Mouse (Mus musculus) liver, embryonic 15.5 days (tissue): ENCODE data around the gene Ddias. TPM values are rescaled to one million over a fixed set of nuclear protein-coding genes. Genes with fewer than 3 reads are reported as not detected.
A peak's percentile ranks its signal among the peaks of the same experiment; 100 is the strongest.

Experiments used
- ATAC-seq: fragments of 200-750 bp; cut with Nextera tagmentation; 2 replicates; pipeline ENCODE4 v1.8.0; 2017; ENCODE audit warnings: moderate number of reproducible peaks, mild to moderate bottlenecking, moderate library complexity; ENCODE audit not compliant: insufficient read depth
- H3K27ac ChIP-seq: fragments of 300-500 bp; sonication (generic); replicated peaks from 2 replicates; pipeline ENCODE4 v1.5.1; 2015; ENCODE audit warnings: mild to moderate bottlenecking, inconsistent platforms
- H3K27me3 ChIP-seq: fragments of 300-500 bp; sonication (generic); 2 replicates; pipeline ENCODE4 v1.6.1; 2015; ENCODE audit warnings: mild to moderate bottlenecking, inconsistent platforms
- H3K36me3 ChIP-seq: fragments of 300-500 bp; sonication (generic); replicated peaks from 2 replicates; pipeline ENCODE4 v1.6.1; 2015; ENCODE audit warnings: moderate library complexity, mild to moderate bottlenecking, inconsistent platforms
- H3K4me1 ChIP-seq: fragments of 300-500 bp; sonication (generic); replicated peaks from 2 replicates; pipeline ENCODE4 v1.6.1; 2015; ENCODE audit warnings: inconsistent platforms
- H3K4me2 ChIP-seq: fragments of 300-500 bp; sonication (generic); 2 replicates; pipeline ENCODE4 v1.6.1; 2015; ENCODE audit warnings: moderate library complexity, mild to moderate bottlenecking, inconsistent platforms
- H3K4me3 ChIP-seq: fragments of 300-500 bp; sonication (generic); replicated peaks from 2 replicates; pipeline ENCODE4 v1.5.1; 2015; ENCODE audit warnings: mild to moderate bottlenecking, inconsistent platforms
- H3K9ac ChIP-seq: fragments of 300-500 bp; sonication (generic); 2 replicates; pipeline ENCODE4 v1.6.1; 2015; ENCODE audit warnings: moderate library complexity, mild to moderate bottlenecking, inconsistent platforms
- H3K9me3 ChIP-seq: fragments of 300-500 bp; sonication (generic); replicated peaks from 2 replicates; pipeline ENCODE4 v1.6.1; 2016; ENCODE audit warnings: inconsistent platforms
- WGBS: fragments of 180-500 bp; shearing (Covaris S2); methylation state at CpG from one replicate; pipeline ENCODE4 v1.1.7; 2015; ENCODE audit warnings: mixed read lengths; ENCODE audit not compliant: insufficient replicate concordance; 5-methylcytosine and 5-hydroxymethylcytosine counted together
- polyA plus RNA-seq: library from polyadenylated mRNA; unstranded; fragments of >200 nt; fragmentation: Nextera tagmentation; extraction: Ambion mirVana; gene quantifications from 2 replicates; pipeline ENCODE4 v1.2.1, GENCODE M21; 2015

The Ddias gene
- polyA plus RNA-seq, 1 experiment from 2014 or later = 9.5 TPM

- Histone ChIP-seq H3K4me1 (no peaks in the 10 kb centered on the region), H3K27ac (no peak overlapping the region), H3K9ac (no peak overlapping the region), H3K9me3 (no peaks in the 10 kb centered on the region), H3K27me3 (no peaks in the 10 kb centered on the region), H3K4me3 (no peak overlapping the region), H3K4me2 (no peak overlapping the region), H3K36me3 (no peaks in the 10 kb centered on the region)
- no peak for ATAC-seq
- WGBS = 64% methylated on average over 3 of the region's 3 CpGs
Observed at GRCm38 (mm10) chr7:92848246-92848645, 25.8 kb downstream of the Ddias start.

- ATAC-seq = no peak
- H3K9ac ChIP-seq = no peak overlapping the region
Observed at GRCm38 (mm10) chr7:92842254-92842653, 31.8 kb downstream of the Ddias start.

GRCm38 (mm10) chr7:92837907-92838306 is 36.1 kb downstream of the Ddias start:
- ATAC-seq = no peak
- H3K27me3 ChIP-seq = no peaks in the 10 kb centered on the region
- H3K36me3 ChIP-seq = no peaks in the 10 kb centered on the region
- H3K27ac ChIP-seq = no peak overlapping the region
- no peak overlapping the region for H3K4me3 ChIP-seq
- no peaks in the 10 kb centered on the region for H3K4me1 ChIP-seq
- no peak overlapping the region for H3K4me2 ChIP-seq
- no peaks in the 10 kb centered on the region for H3K9me3 ChIP-seq
- WGBS = 51% methylated on average over 3 of the region's 3 CpGs
- no peak overlapping the region for H3K9ac ChIP-seq

More at GRCm38 (mm10) chr7:92842254-92842653, 31.8 kb downstream of the Ddias start:
- no peaks in the 10 kb centered on the region for H3K4me1 ChIP-seq
- H3K27me3 ChIP-seq = no peaks in the 10 kb centered on the region
- H3K4me3 ChIP-seq = no peak overlapping the region
- H3K36me3 ChIP-seq = no peaks in the 10 kb centered on the region
- H3K27ac ChIP-seq = no peak overlapping the region
- no peaks in the 10 kb centered on the region for H3K9me3 ChIP-seq
- no peak overlapping the region for H3K4me2 ChIP-seq
- 49% methylated on average over 2 of the region's 2 CpGs for WGBS

GRCm38 (mm10) chr7:92837226-92837625 is 36.8 kb downstream of the Ddias start:
- Histone ChIP-seq H3K27ac (no peak overlapping the region), H3K9ac (no peak overlapping the region), H3K4me2 (no peak overlapping the region), H3K27me3 (no peaks in the 10 kb centered on the region), H3K4me3 (no peak overlapping the region), H3K36me3 (no peaks in the 10 kb centered on the region), H3K4me1 (no peaks in the 10 kb centered on the region), H3K9me3 (no peaks in the 10 kb centered on the region)
- 49% methylated on average over 11 of the region's 11 CpGs for WGBS
- no peak for ATAC-seq

- Histone ChIP-seq H3K4me3 (no peak overlapping the region), H3K27ac (no peak overlapping the region), H3K9me3 (no peaks in the 10 kb centered on the region), H3K9ac (no peak overlapping the region), H3K4me1 (no peaks in the 10 kb centered on the region), H3K27me3 (no peaks in the 10 kb centered on the region), H3K36me3 (no peaks in the 10 kb centered on the region), H3K4me2 (no peak overlapping the region)
- WGBS = 53% methylated on average over 3 of the region's 3 CpGs
- ATAC-seq = no peak
Observed at GRCm38 (mm10) chr7:92836447-92836846, 37.6 kb downstream of the Ddias start.

GRCm38 (mm10) chr7:92834391-92834790 is 39.7 kb downstream of the Ddias start:
- no peak for ATAC-seq
- Histone ChIP-seq H3K9ac (no peak overlapping the region), H3K36me3 (no peaks in the 10 kb centered on the region), H3K9me3 (no peaks in the 10 kb centered on the region), H3K4me2 (no peak overlapping the region), H3K4me3 (no peak overlapping the region), H3K27ac (no peak overlapping the region), H3K4me1 (no peaks in the 10 kb centered on the region), H3K27me3 (no peaks in the 10 kb centered on the region)
- 69% methylated on average over 2 of the region's 2 CpGs for WGBS

- Histone ChIP-seq H3K9ac (no peak overlapping the region), H3K27ac (no peak overlapping the region), H3K4me2 (no peak overlapping the region), H3K27me3 (no peaks in the 10 kb centered on the region), H3K36me3 (no peaks in the 10 kb centered on the region), H3K9me3 (no peaks in the 10 kb centered on the region), H3K4me1 (no peaks in the 10 kb centered on the region), H3K4me3 (no peak overlapping the region)
- WGBS = 49% methylated on average over 6 of the region's 6 CpGs
- no peak for ATAC-seq
Observed at GRCm38 (mm10) chr7:92832395-92832794, 41.7 kb downstream of the Ddias start.

GRCm38 (mm10) chr7:92827981-92828380 is 46.1 kb downstream of the Ddias start:
- no peaks in the 10 kb centered on the region for H3K36me3 ChIP-seq
- H3K9me3 ChIP-seq = no peaks in the 10 kb centered on the region
- H3K4me2 ChIP-seq = no peak overlapping the region
- H3K4me1 ChIP-seq = no peaks in the 10 kb centered on the region
- no peak overlapping the region for H3K9ac ChIP-seq
- 52% methylated on average over 3 of the region's 3 CpGs for WGBS
- H3K27me3 ChIP-seq = no peaks in the 10 kb centered on the region
- ATAC-seq = no peak
- no peak overlapping the region for H3K27ac ChIP-seq
- H3K4me3 ChIP-seq = no peak overlapping the region

- Histone ChIP-seq H3K4me1 (no peaks in the 10 kb centered on the region), H3K9me3 (no peaks in the 10 kb centered on the region), H3K27me3 (no peaks in the 10 kb centered on the region), H3K4me3 (no peak overlapping the region), H3K4me2 (no peak overlapping the region), H3K9ac (no peak overlapping the region), H3K36me3 (no peaks in the 10 kb centered on the region), H3K27ac (no peak overlapping the region)
- WGBS = 64% methylated on average over 3 of the region's 3 CpGs
- no peak for ATAC-seq
Observed at GRCm38 (mm10) chr7:92826248-92826647, 47.8 kb downstream of the Ddias start.

- Histone ChIP-seq H3K36me3 (no peaks in the 10 kb centered on the region), H3K27me3 (no peaks in the 10 kb centered on the region), H3K4me1 (peaks cover 2% of the 10 kb centered on the region; the same call in 1 of the 2 replicates), H3K9me3 (no peaks in the 10 kb centered on the region), H3K4me3 (no peak overlapping the region), H3K9ac (no peak overlapping the region), H3K4me2 (no peak overlapping the region), H3K27ac (no peak overlapping the region)
- 23% methylated on average over 1 of the region's 1 CpGs for WGBS
- 0 out of 2 replicates have a peak, but pooled peaks have one; percentile 15 for ATAC-seq
Observed at GRCm38 (mm10) chr7:92822409-92823101, 51.5 kb downstream of the Ddias start.

GRCm38 (mm10) chr7:92821871-92822270 is 52.2 kb downstream of the Ddias start:
- no peak for ATAC-seq
- Histone ChIP-seq H3K4me1 (peaks cover 2% of the 10 kb centered on the region; the same call in 1 of the 2 replicates), H3K9ac (no peak overlapping the region), H3K27me3 (no peaks in the 10 kb centered on the region), H3K27ac (no peak overlapping the region), H3K4me3 (no peak overlapping the region), H3K4me2 (no peak overlapping the region), H3K36me3 (no peaks in the 10 kb centered on the region), H3K9me3 (no peaks in the 10 kb centered on the region)
- WGBS = 45% methylated on average over 4 of the region's 4 CpGs

- no peaks in the 10 kb centered on the region for H3K9me3 ChIP-seq
- WGBS = 64% methylated on average over 7 of the region's 7 CpGs
- H3K4me1 ChIP-seq = peaks cover 2% of the 10 kb centered on the region; the same call in 1 of the 2 replicates
- H3K36me3 ChIP-seq = no peaks in the 10 kb centered on the region
- H3K4me3 ChIP-seq = no peak overlapping the region
- no peak for ATAC-seq
- no peak overlapping the region for H3K9ac ChIP-seq
- no peaks in the 10 kb centered on the region for H3K27me3 ChIP-seq
- H3K27ac ChIP-seq = no peak overlapping the region
- no peak overlapping the region for H3K4me2 ChIP-seq
Observed at GRCm38 (mm10) chr7:92820941-92821465, 53.0 kb downstream of the Ddias start.
